Mouse (Mus musculus) myocyte (in vitro differentiated cells): Measurements from ENCODE around the gene Arap2.

Experiments used
- CEBPB ChIP-seq: IDR thresholded peaks from 2 replicates; pipeline ENCODE4 v1.6.1; 2011; ENCODE audit warnings: mild to moderate bottlenecking, moderate library complexity; ENCODE audit not compliant: poor library complexity, insufficient read depth, severe bottlenecking
- E2F4 ChIP-seq: IDR thresholded peaks from one replicate; pipeline ENCODE4 v1.6.1; 2011; ENCODE audit warnings: mild to moderate bottlenecking, control low read depth, moderate library complexity; ENCODE audit not compliant: insufficient read depth
- MAX ChIP-seq: IDR thresholded peaks from one replicate; pipeline ENCODE4 v1.6.1; 2011; ENCODE audit warnings: low read depth, mild to moderate bottlenecking, control low read depth
- MYOD1 ChIP-seq, 3 experiments: IDR thresholded peaks; one replicate each; pipeline ENCODE4 v1.6.1; 2011; ENCODE audit warnings: control low read depth in 2 of 3, low read depth in 2 of 3, mild to moderate bottlenecking in 2 of 3, moderate library complexity in 1 of 3; ENCODE audit not compliant: insufficient read length in 2 of 3, control insufficient read depth in 1 of 3
- MYOG ChIP-seq, 3 experiments: IDR thresholded peaks; one replicate each; pipeline ENCODE4 v1.6.1; 2011; ENCODE audit warnings: control low read depth in 2 of 3, low read depth in 2 of 3, mild to moderate bottlenecking in 2 of 3; ENCODE audit not compliant: insufficient read length in 2 of 3, control insufficient read depth in 1 of 3, insufficient read depth in 1 of 3
- POLR2A ChIP-seq: IDR thresholded peaks from one replicate; pipeline ENCODE4 v1.6.1; 2011; ENCODE audit warnings: low read depth, mild to moderate bottlenecking, control low read depth, moderate library complexity; ENCODE audit not compliant: insufficient read length
- POLR2AphosphoS2 ChIP-seq: IDR thresholded peaks from one replicate; pipeline ENCODE4 v1.6.1; 2011; ENCODE audit warnings: low read depth, control low read depth; ENCODE audit not compliant: insufficient read length
- SRF ChIP-seq: IDR thresholded peaks from one replicate; pipeline ENCODE4 v1.6.1; 2011; ENCODE audit warnings: low read depth; ENCODE audit not compliant: control insufficient read depth, insufficient read length
- TCF12 ChIP-seq: IDR thresholded peaks from one replicate; pipeline ENCODE4 v1.6.1; 2011; ENCODE audit warnings: mild to moderate bottlenecking, control low read depth; ENCODE audit not compliant: poor library complexity, insufficient read depth, severe bottlenecking
- USF1 ChIP-seq: IDR thresholded peaks from one replicate; pipeline ENCODE4 v1.6.1; 2011; ENCODE audit warnings: low read depth, mild to moderate bottlenecking, control low read depth, moderate library complexity

GRCm38 (mm10) chr5:62725551-62725950, 40.4 kb downstream of the Arap2 start:
- TF ChIP-seq POLR2AphosphoS2 (no peak), MYOG (IDR thresholded peaks at IDR 0.05; ENCODE audit: control insufficient read depth in 1 of 3, insufficient read depth in 1 of 3, insufficient read length in 2 of 3, low read depth in 2 of 3) (no peak), SRF (no peak), MAX (no peak), TCF12 (no peak), USF1 (no peak), POLR2A (no peak), CEBPB (no peak), MYOD1 (IDR thresholded peaks at IDR 0.05; ENCODE audit: control insufficient read depth in 1 of 3, insufficient read length in 2 of 3, low read depth in 2 of 3) (no peak), E2F4 (no peak)
